Mouse (Mus musculus): Measurements from ENCODE around the gene Ifih1. TPM values are rescaled to one million over a fixed set of nuclear protein-coding genes. Genes with fewer than 3 reads are reported as not detected.

Gene Ifih1
- polyA plus RNA-seq, 1 experiment = 5.0 TPM

DNA sequence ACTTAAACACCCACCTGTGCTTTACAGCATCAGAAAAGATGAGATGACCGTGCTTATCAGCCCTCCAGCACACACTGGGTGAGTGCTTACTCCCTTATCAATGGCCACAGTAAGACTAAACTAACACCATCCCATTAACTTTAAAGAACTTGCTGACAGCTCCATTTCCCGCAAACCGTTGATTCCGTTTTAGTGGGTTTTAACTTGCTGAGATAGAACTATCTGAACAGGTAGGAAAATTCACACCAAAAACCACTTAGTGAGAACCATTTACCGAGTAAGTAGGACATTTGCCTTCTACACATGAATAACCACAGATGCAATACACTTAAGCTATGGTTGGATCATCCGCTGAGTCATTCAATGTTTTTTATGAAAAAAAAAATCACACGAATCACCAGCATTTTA is 27.1 kb downstream of the Ifih1 start:
- WGBS = 86% methylated on average over 7 of the region's 7 CpGs
- H3K4me3 ChIP-seq (ENCODE audit: insufficient read depth, low read depth, low read length) = no peak overlapping the region
- no peaks in the 10 kb centered on the region for H3K27me3 ChIP-seq (replicated peaks; ENCODE audit: control insufficient read depth, insufficient read depth, low read length)
- no peak overlapping the region for H3K27ac ChIP-seq (ENCODE audit: insufficient read depth, low read depth, low read length)
- peaks cover 4% of the 10 kb centered on the region; the same call in 1 of the 2 replicates for H3K36me3 ChIP-seq (ENCODE audit: control insufficient read depth, insufficient read depth, low read length)
- no peak for TF ChIP-seq POLR2A (IDR thresholded peaks at IDR 0.05; ENCODE audit: low read depth, low read length)
- no peak for TF ChIP-seq CTCF (conservative IDR thresholded peaks at IDR 0.05; ENCODE audit: insufficient read depth, insufficient read length, low read depth, low read length)
- no peaks in the 10 kb centered on the region for H3K4me1 ChIP-seq (ENCODE audit: control insufficient read depth, insufficient read depth, low read length)
- no peak for DNase-seq

DNA sequence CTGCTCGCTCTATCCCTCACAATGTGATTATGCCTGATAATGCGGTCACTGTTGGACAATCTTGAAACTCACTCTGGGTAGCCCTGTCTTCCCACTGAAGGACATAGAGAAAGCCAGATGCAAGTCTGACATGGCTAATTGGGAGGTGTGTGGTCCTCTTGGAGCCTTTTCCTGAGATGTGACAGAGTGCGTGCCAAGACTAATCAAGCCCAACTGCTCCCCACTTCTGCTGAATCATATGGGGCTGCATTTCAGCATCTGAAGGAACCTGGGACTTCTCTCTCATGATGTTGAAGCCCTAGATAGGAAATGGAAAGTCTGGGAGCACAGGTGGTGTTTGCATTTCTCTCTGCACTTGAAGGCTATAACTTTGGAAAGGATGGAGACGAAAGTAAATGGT is 32.9 kb downstream of the Ifih1 start:
- H3K4me3 ChIP-seq (ENCODE audit: insufficient read depth, low read depth, low read length) = no peak overlapping the region
- DNase-seq = no peak
- H3K27me3 ChIP-seq (replicated peaks; ENCODE audit: control insufficient read depth, insufficient read depth, low read length) = no peaks in the 10 kb centered on the region
- peaks cover 2% of the 10 kb centered on the region for H3K36me3 ChIP-seq (ENCODE audit: control insufficient read depth, insufficient read depth, low read length)
- H3K4me1 ChIP-seq (ENCODE audit: control insufficient read depth, insufficient read depth, low read length) = no peaks in the 10 kb centered on the region
- no peak overlapping the region for H3K27ac ChIP-seq (ENCODE audit: insufficient read depth, low read depth, low read length)
- TF ChIP-seq CTCF (conservative IDR thresholded peaks at IDR 0.05; ENCODE audit: insufficient read depth, insufficient read length, low read depth, low read length) (no peak), POLR2A (IDR thresholded peaks at IDR 0.05; ENCODE audit: low read depth, low read length) (no peak)
- 98% methylated on average over 4 of the region's 4 CpGs for WGBS

DNA sequence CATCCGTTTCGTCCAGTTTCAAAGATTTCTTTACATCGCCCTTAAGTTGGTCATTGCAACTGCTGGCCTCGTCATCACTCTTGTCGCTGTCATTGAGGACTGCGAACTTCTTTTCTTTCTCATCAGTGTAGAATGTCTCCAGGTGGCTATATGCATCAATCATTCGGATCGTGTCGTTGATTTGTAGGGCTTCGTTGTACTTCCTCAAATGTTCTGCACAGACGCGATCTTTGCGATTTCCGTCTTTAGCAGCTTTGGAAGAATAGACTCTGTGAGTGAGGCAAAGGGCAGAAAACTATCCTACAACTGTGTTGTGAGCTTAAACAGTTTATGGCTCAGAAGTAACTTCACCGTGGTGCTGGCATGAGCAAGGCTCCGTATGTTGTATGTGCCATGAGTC is 39.9 kb downstream of the Ifih1 start:
- H3K4me1 ChIP-seq (ENCODE audit: control insufficient read depth, insufficient read depth, low read length) = no peaks in the 10 kb centered on the region
- WGBS = 91% methylated on average over 16 of the region's 16 CpGs
- H3K27ac ChIP-seq (ENCODE audit: insufficient read depth, low read depth, low read length) = no peak overlapping the region
- TF ChIP-seq CTCF (conservative IDR thresholded peaks at IDR 0.05; ENCODE audit: insufficient read depth, insufficient read length, low read depth, low read length) = no peak
- no peak for TF ChIP-seq POLR2A (IDR thresholded peaks at IDR 0.05; ENCODE audit: low read depth, low read length)
- H3K36me3 ChIP-seq (ENCODE audit: control insufficient read depth, insufficient read depth, low read length) = peaks cover 2% of the 10 kb centered on the region; the same call in 1 of the 2 replicates
- H3K4me3 ChIP-seq (ENCODE audit: insufficient read depth, low read depth, low read length) = no peak overlapping the region
- no peak for DNase-seq
- H3K27me3 ChIP-seq (replicated peaks; ENCODE audit: control insufficient read depth, insufficient read depth, low read length) = no peaks in the 10 kb centered on the region

DNA sequence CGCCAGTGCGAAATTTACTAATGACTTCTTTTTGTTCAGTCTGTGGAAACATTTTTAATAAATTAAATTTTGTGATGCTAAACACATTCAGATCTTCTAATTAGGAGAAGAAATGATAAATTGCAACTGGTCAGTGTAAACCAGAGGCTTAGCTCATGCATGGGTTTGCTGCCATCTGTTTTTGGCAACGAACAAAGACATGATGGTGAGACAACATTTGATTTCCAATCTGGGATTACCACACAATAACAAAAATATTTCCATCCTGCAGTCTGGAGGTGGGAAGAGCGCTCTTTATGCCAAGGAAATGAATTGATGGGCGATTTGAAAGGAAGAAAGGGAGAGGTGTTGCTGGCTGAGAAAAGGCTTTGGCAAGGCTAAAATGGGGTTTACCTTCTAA is 42.5 kb downstream of the Ifih1 start:
- Histone ChIP-seq H3K36me3 (ENCODE audit: control insufficient read depth, insufficient read depth, low read length) (peaks cover 2% of the 10 kb centered on the region; the same call in 1 of the 2 replicates), H3K4me3 (ENCODE audit: insufficient read depth, low read depth, low read length) (no peak overlapping the region), H3K27me3 (replicated peaks; ENCODE audit: control insufficient read depth, insufficient read depth, low read length) (no peaks in the 10 kb centered on the region), H3K27ac (ENCODE audit: insufficient read depth, low read depth, low read length) (no peak overlapping the region), H3K4me1 (ENCODE audit: control insufficient read depth, insufficient read depth, low read length) (no peaks in the 10 kb centered on the region)
- DNase-seq = no peak
- WGBS = 92% methylated on average over 5 of the region's 5 CpGs
- TF ChIP-seq POLR2A (IDR thresholded peaks at IDR 0.05; ENCODE audit: low read depth, low read length) (no peak), CTCF (conservative IDR thresholded peaks at IDR 0.05; ENCODE audit: insufficient read depth, insufficient read length, low read depth, low read length) (no peak)

DNA sequence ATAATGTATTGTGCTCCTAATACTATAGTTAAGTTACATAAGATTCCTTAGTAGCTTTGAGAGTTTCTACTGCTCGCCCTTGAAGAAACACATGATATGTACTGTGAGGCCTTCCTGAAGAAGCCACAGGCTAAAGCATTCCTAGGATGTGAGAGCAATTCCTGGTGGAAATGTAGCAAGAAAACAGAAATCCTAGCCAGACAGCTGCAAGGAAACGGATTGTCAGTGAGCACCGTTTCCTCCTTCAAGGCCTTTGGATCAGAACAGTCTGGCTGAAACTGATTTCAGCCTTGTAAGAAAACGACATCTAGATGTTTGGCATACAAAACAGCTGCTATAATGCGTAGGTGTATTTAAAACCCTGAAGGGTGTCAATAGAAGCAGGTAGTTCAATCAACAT is 49.5 kb downstream of the Ifih1 start:
- H3K27ac ChIP-seq (ENCODE audit: insufficient read depth, low read depth, low read length) = no peak overlapping the region
- TF ChIP-seq POLR2A (IDR thresholded peaks at IDR 0.05; ENCODE audit: low read depth, low read length) (no peak), CTCF (conservative IDR thresholded peaks at IDR 0.05; ENCODE audit: insufficient read depth, insufficient read length, low read depth, low read length) (no peak)
- H3K27me3 ChIP-seq (replicated peaks; ENCODE audit: control insufficient read depth, insufficient read depth, low read length) = no peaks in the 10 kb centered on the region
- peak; percentile 2 for DNase-seq
- no peak overlapping the region for H3K4me3 ChIP-seq (ENCODE audit: insufficient read depth, low read depth, low read length)
- WGBS = 74% methylated on average over 5 of the region's 5 CpGs
- H3K36me3 ChIP-seq (ENCODE audit: control insufficient read depth, insufficient read depth, low read length) = peaks cover 2% of the 10 kb centered on the region; the same call in 1 of the 2 replicates
- no peaks in the 10 kb centered on the region for H3K4me1 ChIP-seq (ENCODE audit: control insufficient read depth, insufficient read depth, low read length)

DNA sequence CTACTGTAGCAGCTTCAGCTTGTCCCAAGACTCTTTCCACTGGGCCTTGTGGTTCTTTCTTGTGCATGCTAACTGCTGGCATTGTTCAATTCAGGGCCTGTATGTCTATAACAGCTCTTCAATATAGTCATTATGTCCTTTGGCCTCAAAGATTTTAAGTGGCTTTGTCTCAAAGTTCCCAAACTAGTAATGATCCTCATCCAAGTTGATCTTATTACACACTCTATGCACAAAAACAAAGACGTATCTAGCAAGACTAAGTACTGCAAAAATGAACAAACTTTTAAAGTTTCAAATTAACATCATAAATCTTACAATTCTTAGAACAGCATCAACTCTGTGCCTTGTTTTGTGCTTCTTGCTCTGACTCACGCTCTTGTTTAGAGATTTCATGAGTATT is 51.6 kb downstream of the Ifih1 start:
- WGBS = 92% methylated on average over 2 of the region's 2 CpGs
- TF ChIP-seq POLR2A (IDR thresholded peaks at IDR 0.05; ENCODE audit: low read depth, low read length) (no peak), CTCF (conservative IDR thresholded peaks at IDR 0.05; ENCODE audit: insufficient read depth, insufficient read length, low read depth, low read length) (no peak)

DNA sequence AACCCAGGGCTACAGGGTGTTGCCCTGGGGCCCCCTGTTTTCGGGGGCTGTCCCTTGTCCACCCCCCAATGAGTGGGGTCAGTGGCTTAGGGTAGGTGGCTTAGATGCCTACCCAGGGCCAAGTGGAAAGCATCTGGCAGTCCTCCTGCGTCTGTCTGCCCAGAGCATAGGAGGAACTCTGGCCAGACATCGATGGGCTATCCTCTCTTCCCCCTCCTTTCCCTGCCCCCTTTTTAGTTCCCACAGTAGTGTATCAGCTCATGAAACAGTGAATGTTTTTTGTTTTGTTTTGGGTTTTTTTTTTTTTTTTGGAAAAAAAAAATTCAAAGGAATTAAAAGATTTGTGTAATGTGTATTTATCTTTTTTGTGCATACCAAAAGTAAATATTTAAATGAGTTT is 54.5 kb downstream of the Ifih1 start:
- TF ChIP-seq POLR2A (IDR thresholded peaks at IDR 0.05; ENCODE audit: low read depth, low read length) (no peak), CTCF (conservative IDR thresholded peaks at IDR 0.05; ENCODE audit: insufficient read depth, insufficient read length, low read depth, low read length) (no peak)
- DNase-seq = no peak
- 84% methylated on average over 3 of the region's 3 CpGs for WGBS
- H3K4me3 ChIP-seq (ENCODE audit: insufficient read depth, low read depth, low read length) = no peak overlapping the region
- H3K27me3 ChIP-seq (replicated peaks; ENCODE audit: control insufficient read depth, insufficient read depth, low read length) = no peaks in the 10 kb centered on the region
- no peaks in the 10 kb centered on the region for H3K36me3 ChIP-seq (ENCODE audit: control insufficient read depth, insufficient read depth, low read length)
- H3K4me1 ChIP-seq (ENCODE audit: control insufficient read depth, insufficient read depth, low read length) = no peaks in the 10 kb centered on the region
- no peak overlapping the region for H3K27ac ChIP-seq (ENCODE audit: insufficient read depth, low read depth, low read length)

More for the DNA sequence above, 51.6 kb downstream of the Ifih1 start:
- Histone ChIP-seq H3K27ac (ENCODE audit: insufficient read depth, low read depth, low read length) (no peak overlapping the region), H3K4me1 (ENCODE audit: control insufficient read depth, insufficient read depth, low read length) (no peaks in the 10 kb centered on the region), H3K4me3 (ENCODE audit: insufficient read depth, low read depth, low read length) (no peak overlapping the region), H3K27me3 (replicated peaks; ENCODE audit: control insufficient read depth, insufficient read depth, low read length) (no peaks in the 10 kb centered on the region), H3K36me3 (ENCODE audit: control insufficient read depth, insufficient read depth, low read length) (peaks cover 2% of the 10 kb centered on the region; the same call in 1 of the 2 replicates)
- no peak for DNase-seq

All from kidney, adult 2 months (tissue).